Mouse (Mus musculus) ES-Bruce4 (cell line): ENCODE data around the gene Fkbp1a. TPM values are rescaled to one million over a fixed set of nuclear protein-coding genes. Genes with fewer than 3 reads are reported as not detected.

ENCODE experiments used
- H3K27ac ChIP-seq: 2 replicates; pipeline ENCODE4 v1.5.1; 2012; ENCODE audit warnings: low read length, inconsistent platforms; ENCODE audit not compliant: insufficient read depth
- H3K27me3 ChIP-seq: 2 replicates; pipeline ENCODE4 v1.6.1; 2012; ENCODE audit warnings: mild to moderate bottlenecking, low read length, inconsistent platforms; ENCODE audit not compliant: control insufficient read depth, poor library complexity, insufficient read depth, severe bottlenecking
- H3K36me3 ChIP-seq: 2 replicates; pipeline ENCODE4 v1.6.1; 2012; ENCODE audit warnings: inconsistent platforms, mild to moderate bottlenecking, low read length, moderate library complexity; ENCODE audit not compliant: control insufficient read depth, poor library complexity, insufficient read depth, severe bottlenecking
- H3K4me1 ChIP-seq: one replicate; pipeline ENCODE4 v1.8.1; 2011; ENCODE audit warnings: low read length; ENCODE audit not compliant: control insufficient read depth, insufficient read depth
- H3K4me3 ChIP-seq: 2 replicates; pipeline ENCODE4 v1.5.1; 2011; ENCODE audit warnings: low read depth, mild to moderate bottlenecking, low read length
- H3K9ac ChIP-seq: 2 replicates; pipeline ENCODE4 v1.6.1; 2012; ENCODE audit warnings: low read depth, mild to moderate bottlenecking, inconsistent platforms; ENCODE audit not compliant: poor library complexity, severe bottlenecking
- H3K9me3 ChIP-seq: replicated peaks from 2 replicates; pipeline ENCODE4 v1.6.1; 2012; ENCODE audit warnings: mild to moderate bottlenecking, low read length, inconsistent platforms; ENCODE audit not compliant: control insufficient read depth, poor library complexity, insufficient read depth, severe bottlenecking
- CTCF ChIP-seq: IDR thresholded peaks from one replicate; pipeline ENCODE4 v1.8.1; 2011; ENCODE audit warnings: low read depth, low read length
- EP300 ChIP-seq: IDR thresholded peaks from 2 replicates; pipeline ENCODE4 v1.6.1; 2011; ENCODE audit warnings: low read depth, low read length; ENCODE audit not compliant: insufficient read depth
- POLR2A ChIP-seq: IDR thresholded peaks from one replicate; pipeline ENCODE4 v1.8.1; 2011; ENCODE audit warnings: low read length; ENCODE audit not compliant: insufficient read depth
- polyA plus RNA-seq: library from polyadenylated mRNA; stranded (reverse); fragments of >200 nt; gene quantifications from 2 replicates; pipeline ENCODE4 v1.2.4, GENCODE M21; 2011; ENCODE audit warnings: low read depth; ENCODE audit not compliant: missing spikeins, insufficient read depth, insufficient read length

Fkbp1a gene
- polyA plus RNA-seq, 1 experiment, result 363 TPM

GRCm38 (mm10) chr2:151564006-151564405 lies 21.7 kb downstream of the Fkbp1a start:
- Histone ChIP-seq H3K4me3 (no peak overlapping the region), H3K9me3 (no peaks in the 10 kb centered on the region), H3K4me1 (no peaks in the 10 kb centered on the region), H3K36me3 (peaks cover 40% of the 10 kb centered on the region), H3K27ac (no peak overlapping the region), H3K27me3 (no peaks in the 10 kb centered on the region), H3K9ac (no peak overlapping the region)
- no peak for TF ChIP-seq EP300
- TF ChIP-seq CTCF, result no peak
- no peak for TF ChIP-seq POLR2A

- no peaks in the 10 kb centered on the region for H3K27me3 ChIP-seq
- no peak overlapping the region for H3K9ac ChIP-seq
- H3K4me1 ChIP-seq, result no peaks in the 10 kb centered on the region
- TF ChIP-seq CTCF (no peak), POLR2A (no peak), EP300 (no peak)
- H3K4me3 ChIP-seq, result no peak overlapping the region
- no peaks in the 10 kb centered on the region for H3K9me3 ChIP-seq
- peaks cover 32% of the 10 kb centered on the region for H3K36me3 ChIP-seq
- no peak overlapping the region for H3K27ac ChIP-seq
Observed at GRCm38 (mm10) chr2:151564986-151565385, 22.7 kb downstream of the Fkbp1a start.

GRCm38 (mm10) chr2:151566856-151567255 lies 24.6 kb downstream of the Fkbp1a start:
- H3K36me3 ChIP-seq, result peaks cover 19% of the 10 kb centered on the region
- H3K9ac ChIP-seq, result no peak overlapping the region
- H3K4me3 ChIP-seq, result no peak overlapping the region
- H3K9me3 ChIP-seq, result no peaks in the 10 kb centered on the region
- no peak for TF ChIP-seq CTCF
- no peak for TF ChIP-seq POLR2A
- no peak for TF ChIP-seq EP300
- H3K4me1 ChIP-seq, result no peaks in the 10 kb centered on the region
- no peak overlapping the region for H3K27ac ChIP-seq
- no peaks in the 10 kb centered on the region for H3K27me3 ChIP-seq

DNA sequence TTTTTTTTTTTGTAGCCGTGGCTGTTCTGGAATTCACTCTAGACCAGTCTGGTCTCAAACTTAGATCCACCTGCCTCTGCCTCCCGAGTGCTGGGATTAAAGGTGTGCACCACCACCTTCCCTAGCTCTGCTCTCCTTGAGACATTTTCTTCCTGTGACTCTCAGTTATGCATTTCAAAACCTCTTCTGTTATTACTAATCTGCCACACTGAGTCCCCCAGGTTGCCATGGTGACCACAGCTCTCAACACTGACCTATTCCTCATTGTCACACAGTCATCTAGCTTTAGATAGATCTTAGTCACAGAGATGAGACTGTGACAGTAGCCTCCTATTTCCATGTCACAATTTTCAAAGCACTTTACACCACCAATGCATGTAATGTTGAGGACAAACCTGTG lies 27.2 kb downstream of the Fkbp1a start:
- no peak overlapping the region for H3K27ac ChIP-seq
- H3K9ac ChIP-seq, result no peak overlapping the region
- no peak overlapping the region for H3K4me3 ChIP-seq
- no peaks in the 10 kb centered on the region for H3K9me3 ChIP-seq
- TF ChIP-seq POLR2A, result no peak
- H3K4me1 ChIP-seq, result no peaks in the 10 kb centered on the region
- H3K27me3 ChIP-seq, result no peaks in the 10 kb centered on the region
- H3K36me3 ChIP-seq, result peaks cover 4% of the 10 kb centered on the region

DNA sequence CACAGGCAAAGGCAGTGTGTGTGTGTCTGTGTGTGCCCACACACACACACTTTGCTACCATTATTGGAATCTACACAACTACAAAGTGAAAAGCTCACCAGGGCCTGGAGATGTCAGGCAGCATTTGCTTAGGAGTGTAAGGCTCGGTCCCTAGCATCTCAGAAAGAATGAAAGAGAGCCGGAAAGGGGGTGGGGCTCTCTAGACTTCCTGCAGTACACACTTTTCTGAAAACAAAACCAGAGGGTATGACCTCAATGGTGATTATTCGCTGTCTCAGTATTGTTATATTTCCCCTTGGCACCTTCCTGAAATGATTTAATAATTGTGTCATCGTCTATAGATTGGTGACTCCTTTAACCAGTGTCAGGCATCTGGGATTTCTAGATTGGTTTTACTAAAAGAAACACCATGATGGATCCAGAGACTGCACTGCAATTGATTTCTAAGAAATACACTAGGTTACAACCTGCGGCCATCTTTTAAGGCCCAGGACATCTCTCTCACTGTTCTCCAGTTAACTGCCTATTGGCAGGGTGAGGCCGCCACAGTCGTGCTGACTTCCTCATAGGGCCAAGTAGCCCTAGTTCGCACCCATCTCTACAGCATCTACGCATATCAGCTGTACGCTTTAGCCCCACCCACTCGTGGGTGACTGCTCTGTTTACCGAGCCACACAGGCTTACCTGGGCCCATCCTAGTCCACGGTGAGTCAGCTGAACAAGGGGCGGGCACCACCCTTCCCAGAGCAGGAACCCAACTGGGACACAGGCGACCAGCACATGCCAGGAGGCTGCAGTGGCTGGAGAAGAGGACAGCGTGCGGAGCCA lies 29.8 kb downstream of the Fkbp1a start, which contains the start of gene Sdcbp2:
Sdcbp2 (plus strand) TSS at position 750 of the 828 bp plus-strand sequence.
- Histone ChIP-seq H3K9ac (no peak within 1 kb of the TSS), H3K27me3 (no peaks in the 10 kb centered on the region), H3K27ac (no peak within 1 kb of the TSS), H3K9me3 (no peaks in the 10 kb centered on the region), H3K36me3 (no peaks in the 10 kb centered on the region), H3K4me1 (no peaks in the 10 kb centered on the region), H3K4me3 (no peak within 1 kb of the TSS)
- TF ChIP-seq EP300 (no peak), POLR2A (no peak), CTCF (no peak)

GRCm38 (mm10) chr2:151573667-151574066 lies 31.4 kb downstream of the Fkbp1a start:
- H3K9me3 ChIP-seq, result no peaks in the 10 kb centered on the region
- H3K36me3 ChIP-seq, result no peaks in the 10 kb centered on the region
- TF ChIP-seq EP300, result no peak
- TF ChIP-seq CTCF, result no peak
- no peak for TF ChIP-seq POLR2A
- H3K9ac ChIP-seq, result no peak overlapping the region
- no peak overlapping the region for H3K4me3 ChIP-seq
- H3K27me3 ChIP-seq, result no peaks in the 10 kb centered on the region
- no peak overlapping the region for H3K27ac ChIP-seq
- no peaks in the 10 kb centered on the region for H3K4me1 ChIP-seq
